Mouse (Mus musculus) olfactory bulb, adult 2 months (tissue): ENCODE measurements around the gene Cars.

Experiments
- CTCF ChIP-seq: fragments of 200-500 bp; IDR thresholded peaks from 2 replicates; pipeline ENCODE4 v1.5.1; 2012; ENCODE audit warnings: low read depth, mild to moderate bottlenecking, low read length, moderate library complexity; ENCODE audit not compliant: insufficient read depth
- POLR2A ChIP-seq: fragments of 200-500 bp; IDR thresholded peaks from 2 replicates; pipeline ENCODE4 v1.6.1; 2012; ENCODE audit warnings: mild to moderate bottlenecking, low read depth, low read length, moderate library complexity; ENCODE audit not compliant: insufficient read depth

GRCm38 (mm10) chr7:143592255-143592654 lies 7.6 kb downstream of the Cars start:
- TF ChIP-seq POLR2A (no peak), CTCF (no peak)
